Mouse (Mus musculus): ENCODE results near the gene Chat. TPM values are rescaled to one million over a fixed set of nuclear protein-coding genes. Genes with fewer than 3 reads are reported as not detected.

Chat gene
- polyA plus RNA-seq (2014; fragmentation: Nextera tagmentation; extraction: Ambion mirVana) = not detected in 2 replicates

GRCm38 (mm10) chr14:32465889-32466288 is at the start of gene Chat:
Gene Chat (minus strand): TSS chr14:32465989.
- peak within 1 kb of the TSS; percentile 31 for H3K4me3 ChIP-seq (ENCODE audit: low read depth, low read length)
- H3K9me3 ChIP-seq (ENCODE audit: control insufficient read depth, low read length) = no peaks in the 10 kb centered on the region
- H3K4me1 ChIP-seq (ENCODE audit: control insufficient read depth, insufficient read depth, low read length) = 0 out of 2 replicates have a peak, but pooled peaks cover 7% of the 10 kb centered on the region
- ATAC-seq (ENCODE audit: insufficient number of reproducible peaks, low FRiP score, low TSS enrichment, low read depth) = no peak
- DNase-seq (ENCODE audit: low spot score) = no peak
- no peaks in the 10 kb centered on the region for H3K36me3 ChIP-seq (ENCODE audit: control insufficient read depth, insufficient read depth, low read length)
- no peak within 1 kb of the TSS for H3K9ac ChIP-seq (ENCODE audit: low read length)
- H3K27ac ChIP-seq (replicated peaks; ENCODE audit: low read depth, low read length) = no peak within 1 kb of the TSS
- peaks cover 66% of the 10 kb centered on the region for H3K27me3 ChIP-seq (ENCODE audit: control insufficient read depth, insufficient read depth, low read length)
- 17% methylated on average over 13 of the region's 13 CpGs for WGBS
- H3K4me2 ChIP-seq (ENCODE audit: low read depth, severe bottlenecking) = peak within 1 kb of the TSS; percentile 57

GRCm38 (mm10) chr14:32513336-32514032 is 47.7 kb upstream of the Chat start, which contains the start of gene Ercc6:
Gene Ercc6 (plus strand): TSS chr14:32513521.
- WGBS = under 1% methylated on average over 62 of the region's 62 CpGs

DNA sequence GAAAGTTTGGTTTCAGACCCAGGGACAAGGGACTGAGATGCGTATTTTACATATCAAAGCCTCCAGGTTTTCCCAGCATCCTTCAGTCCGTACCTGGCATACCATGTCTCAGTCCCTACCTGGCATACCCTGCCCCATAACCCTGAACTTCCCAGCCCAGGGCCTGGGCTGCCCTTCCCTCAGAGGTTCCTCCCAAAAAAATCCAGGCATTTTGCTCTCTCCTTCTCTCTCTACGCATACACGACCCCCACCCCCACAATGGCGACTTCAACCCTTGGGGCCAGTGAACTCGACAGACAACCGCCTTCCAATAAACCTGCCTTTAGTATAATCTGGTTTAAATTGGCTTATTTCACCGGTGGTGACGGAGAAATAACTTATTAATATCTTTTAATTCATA is 47.1 kb upstream of the Chat start:
- Histone ChIP-seq H3K36me3 (ENCODE audit: control insufficient read depth, insufficient read depth, low read length) (peaks cover 5% of the 10 kb centered on the region), H3K27me3 (ENCODE audit: control insufficient read depth, insufficient read depth, low read length) (no peaks in the 10 kb centered on the region), H3K4me3 (ENCODE audit: low read depth, low read length) (no peak overlapping the region; the same call in 1 of the 2 replicates), H3K27ac (replicated peaks; ENCODE audit: low read depth, low read length) (no peak overlapping the region), H3K4me2 (ENCODE audit: low read depth, severe bottlenecking) (peak overlapping the region; percentile 84; the same call in 1 of the 2 replicates), H3K9me3 (ENCODE audit: control insufficient read depth, low read length) (no peaks in the 10 kb centered on the region), H3K4me1 (ENCODE audit: control insufficient read depth, insufficient read depth, low read length) (0 out of 2 replicates have a peak, but pooled peaks cover 2% of the 10 kb centered on the region), H3K9ac (ENCODE audit: low read length) (peak overlapping the region; percentile 78; the same call in 1 of the 2 replicates)
- WGBS = 36% methylated on average over 9 of the region's 9 CpGs
- no peak for DNase-seq (ENCODE audit: low spot score)
- peak; percentile 46 for ATAC-seq (ENCODE audit: insufficient number of reproducible peaks, low FRiP score, low TSS enrichment, low read depth)

More at GRCm38 (mm10) chr14:32513336-32514032, 47.7 kb upstream of the Chat start, which contains the start of gene Ercc6:
- DNase-seq (ENCODE audit: low spot score) (peak; percentile 96), ATAC-seq (ENCODE audit: insufficient number of reproducible peaks, low FRiP score, low TSS enrichment, low read depth) (peak; percentile 96)
- Histone ChIP-seq H3K36me3 (ENCODE audit: control insufficient read depth, insufficient read depth, low read length) (peaks cover 5% of the 10 kb centered on the region), H3K4me3 (ENCODE audit: low read depth, low read length) (peak within 1 kb of the TSS; percentile 74), H3K9me3 (ENCODE audit: control insufficient read depth, low read length) (no peaks in the 10 kb centered on the region), H3K27me3 (ENCODE audit: control insufficient read depth, insufficient read depth, low read length) (no peaks in the 10 kb centered on the region), H3K4me1 (ENCODE audit: control insufficient read depth, insufficient read depth, low read length) (0 out of 2 replicates have a peak, but pooled peaks cover 2% of the 10 kb centered on the region), H3K9ac (ENCODE audit: low read length) (peak within 1 kb of the TSS; percentile 78), H3K27ac (replicated peaks; ENCODE audit: low read depth, low read length) (peak within 1 kb of the TSS; percentile 68; the same call in 1 of the 2 replicates), H3K4me2 (ENCODE audit: low read depth, severe bottlenecking) (peak within 1 kb of the TSS; percentile 84)

GRCm38 (mm10) chr14:32509443-32509961 is 43.7 kb upstream of the Chat start:
- Histone ChIP-seq H3K9me3 (ENCODE audit: control insufficient read depth, low read length) (no peaks in the 10 kb centered on the region), H3K4me3 (ENCODE audit: low read depth, low read length) (no peak overlapping the region), H3K27ac (replicated peaks; ENCODE audit: low read depth, low read length) (no peak overlapping the region), H3K9ac (ENCODE audit: low read length) (no peak overlapping the region), H3K4me2 (ENCODE audit: low read depth, severe bottlenecking) (no peak overlapping the region), H3K27me3 (ENCODE audit: control insufficient read depth, insufficient read depth, low read length) (no peaks in the 10 kb centered on the region), H3K4me1 (ENCODE audit: control insufficient read depth, insufficient read depth, low read length) (0 out of 2 replicates have a peak, but pooled peaks cover 2% of the 10 kb centered on the region), H3K36me3 (ENCODE audit: control insufficient read depth, insufficient read depth, low read length) (no peaks in the 10 kb centered on the region)
- no peak for DNase-seq (ENCODE audit: low spot score)
- ATAC-seq (ENCODE audit: insufficient number of reproducible peaks, low FRiP score, low TSS enrichment, low read depth) = no peak
- 90% methylated on average over 6 of the region's 6 CpGs for WGBS

GRCm38 (mm10) chr14:32508105-32508835 is 42.5 kb upstream of the Chat start:
- H3K4me3 ChIP-seq (ENCODE audit: low read depth, low read length) = no peak overlapping the region
- no peaks in the 10 kb centered on the region for H3K36me3 ChIP-seq (ENCODE audit: control insufficient read depth, insufficient read depth, low read length)
- DNase-seq (ENCODE audit: low spot score) (no peak), ATAC-seq (ENCODE audit: insufficient number of reproducible peaks, low FRiP score, low TSS enrichment, low read depth) (no peak)
- H3K27ac ChIP-seq (replicated peaks; ENCODE audit: low read depth, low read length) = no peak overlapping the region
- H3K9ac ChIP-seq (ENCODE audit: low read length) = no peak overlapping the region
- WGBS = 68% methylated on average over 10 of the region's 10 CpGs
- H3K9me3 ChIP-seq (ENCODE audit: control insufficient read depth, low read length) = no peaks in the 10 kb centered on the region
- no peak overlapping the region for H3K4me2 ChIP-seq (ENCODE audit: low read depth, severe bottlenecking)
- H3K4me1 ChIP-seq (ENCODE audit: control insufficient read depth, insufficient read depth, low read length) = no peaks in the 10 kb centered on the region
- no peaks in the 10 kb centered on the region for H3K27me3 ChIP-seq (ENCODE audit: control insufficient read depth, insufficient read depth, low read length)

GRCm38 (mm10) chr14:32507216-32507615 is 41.4 kb upstream of the Chat start:
- Histone ChIP-seq H3K4me2 (ENCODE audit: low read depth, severe bottlenecking) (no peak overlapping the region), H3K9ac (ENCODE audit: low read length) (no peak overlapping the region), H3K9me3 (ENCODE audit: control insufficient read depth, low read length) (no peaks in the 10 kb centered on the region), H3K4me1 (ENCODE audit: control insufficient read depth, insufficient read depth, low read length) (no peaks in the 10 kb centered on the region), H3K4me3 (ENCODE audit: low read depth, low read length) (no peak overlapping the region), H3K27me3 (ENCODE audit: control insufficient read depth, insufficient read depth, low read length) (no peaks in the 10 kb centered on the region), H3K27ac (replicated peaks; ENCODE audit: low read depth, low read length) (no peak overlapping the region), H3K36me3 (ENCODE audit: control insufficient read depth, insufficient read depth, low read length) (no peaks in the 10 kb centered on the region)
- WGBS = 86% methylated on average over 4 of the region's 4 CpGs
- no peak for ATAC-seq (ENCODE audit: insufficient number of reproducible peaks, low FRiP score, low TSS enrichment, low read depth)
- no peak for DNase-seq (ENCODE audit: low spot score)

GRCm38 (mm10) chr14:32506329-32506728 is 40.5 kb upstream of the Chat start:
- no peak overlapping the region for H3K9ac ChIP-seq (ENCODE audit: low read length)
- 87% methylated on average over 10 of the region's 10 CpGs for WGBS

GRCm38 (mm10) chr14:32503897-32504296 is 38.1 kb upstream of the Chat start:
- Histone ChIP-seq H3K27ac (replicated peaks; ENCODE audit: low read depth, low read length) (no peak overlapping the region), H3K9ac (ENCODE audit: low read length) (no peak overlapping the region), H3K9me3 (ENCODE audit: control insufficient read depth, low read length) (no peaks in the 10 kb centered on the region), H3K4me1 (ENCODE audit: control insufficient read depth, insufficient read depth, low read length) (no peaks in the 10 kb centered on the region), H3K4me3 (ENCODE audit: low read depth, low read length) (no peak overlapping the region), H3K36me3 (ENCODE audit: control insufficient read depth, insufficient read depth, low read length) (no peaks in the 10 kb centered on the region), H3K4me2 (ENCODE audit: low read depth, severe bottlenecking) (no peak overlapping the region), H3K27me3 (ENCODE audit: control insufficient read depth, insufficient read depth, low read length) (no peaks in the 10 kb centered on the region)
- DNase-seq (ENCODE audit: low spot score) = no peak
- WGBS = 94% methylated on average over 1 of the region's 1 CpGs
- no peak for ATAC-seq (ENCODE audit: insufficient number of reproducible peaks, low FRiP score, low TSS enrichment, low read depth)

More at GRCm38 (mm10) chr14:32506329-32506728, 40.5 kb upstream of the Chat start:
- Histone ChIP-seq H3K4me1 (ENCODE audit: control insufficient read depth, insufficient read depth, low read length) (no peaks in the 10 kb centered on the region), H3K36me3 (ENCODE audit: control insufficient read depth, insufficient read depth, low read length) (no peaks in the 10 kb centered on the region), H3K4me3 (ENCODE audit: low read depth, low read length) (no peak overlapping the region), H3K9me3 (ENCODE audit: control insufficient read depth, low read length) (no peaks in the 10 kb centered on the region), H3K27me3 (ENCODE audit: control insufficient read depth, insufficient read depth, low read length) (no peaks in the 10 kb centered on the region), H3K27ac (replicated peaks; ENCODE audit: low read depth, low read length) (no peak overlapping the region), H3K4me2 (ENCODE audit: low read depth, severe bottlenecking) (no peak overlapping the region)
- ATAC-seq (ENCODE audit: insufficient number of reproducible peaks, low FRiP score, low TSS enrichment, low read depth) (no peak), DNase-seq (ENCODE audit: low spot score) (no peak)
